Mouse (Mus musculus) left cerebral cortex, adult 2 months (tissue): ENCODE data around the gene Bbc3. TPM values are rescaled to one million over a fixed set of nuclear protein-coding genes. Genes with fewer than 3 reads are reported as not detected.
A peak's percentile ranks its signal among the peaks of the same experiment; 100 is the strongest.

Experiments used
- DNase-seq, 2 experiments: peaks; one replicate each; pipeline ENCODE4 v3.0.0; 2021 to 2022; ENCODE audit warnings: low spot score in 2 of 2, mixed read lengths in 1 of 2; ENCODE audit errors: extremely low spot score in 1 of 2
- H3K27ac ChIP-seq: fragments of 200-600 bp; 2 replicates; pipeline ENCODE4 v1.8.1; 2022
- H3K4me3 ChIP-seq: fragments of 200-600 bp; 2 replicates; pipeline ENCODE4 v1.8.1; 2022
- CTCF ChIP-seq: fragments of 200-600 bp; IDR thresholded peaks from 2 replicates; pipeline ENCODE4 v1.8.1; 2022; ENCODE audit warnings: antibody characterized with exemption, mild to moderate bottlenecking, moderate library complexity
- intact Hi-C: fragments of 180-260 bp; cut with DNase I; formaldehyde crosslinking; loops from one replicate; pipeline ENCODE4 v1.15.1; 2025
- total RNA-seq, 2 experiments: library from RNA; stranded (reverse); gene quantifications; 2 replicates each; pipeline ENCODE4 v1.2.3; 2021

Bbc3 gene
- total RNA-seq, 2 experiments from 2014 or later: 9.1 to 9.7 TPM

GRCm38 (mm10) chr7:16310521-16311452, 2.6 kb downstream of the Bbc3 start:
- intact Hi-C loops: no loop called here
- TF ChIP-seq CTCF: no peak
- DNase-seq: peak; percentile 50 to 54
- Histone ChIP-seq H3K27ac (peak overlapping the region; percentile 79), H3K4me3 (peak overlapping the region; percentile 93)

GRCm38 (mm10) chr7:16311453-16312004, 3.3 kb downstream of the Bbc3 start:
- intact Hi-C loops: no loop called here
- Histone ChIP-seq H3K4me3 (peak overlapping the region; percentile 69), H3K27ac (peak overlapping the region; percentile 100)
- DNase-seq: peak in 1 of 2 experiments; percentile 23
- TF ChIP-seq CTCF: no peak

- Histone ChIP-seq H3K4me3 (peak overlapping the region; percentile 69), H3K27ac (peak overlapping the region; percentile 100)
- intact Hi-C loops: no loop called here
- no peak for DNase-seq
- TF ChIP-seq CTCF: no peak
Measured at GRCm38 (mm10) chr7:16312011-16312671, 3.9 kb downstream of the Bbc3 start.

- intact Hi-C loops: no loop called here
- DNase-seq: peak in 1 of 2 experiments; percentile 32
Measured at GRCm38 (mm10) chr7:16312672-16313311, 4.6 kb downstream of the Bbc3 start.

GRCm38 (mm10) chr7:16313481-16314220, 5.5 kb downstream of the Bbc3 start:
- Histone ChIP-seq H3K27ac (peak overlapping the region; percentile 100), H3K4me3 (peak overlapping the region; percentile 69)
- intact Hi-C loops: loop anchor here (1.0 kb wide), 1 partner anchor 18 kb away; no protein-coding TSS in a partner anchor
- peak; percentile 42; the same call in 1 of the 2 replicates for TF ChIP-seq CTCF
- DNase-seq: peak; percentile 82 to 85

More at GRCm38 (mm10) chr7:16312672-16313311, 4.6 kb downstream of the Bbc3 start:
- H3K4me3 ChIP-seq: peak overlapping the region; percentile 69
- H3K27ac ChIP-seq: peak overlapping the region; percentile 100
- TF ChIP-seq CTCF: no peak

GRCm38 (mm10) chr7:16314221-16314775, 6.1 kb downstream of the Bbc3 start:
- Histone ChIP-seq H3K4me3 (peak overlapping the region; percentile 69), H3K27ac (peak overlapping the region; percentile 100)
- TF ChIP-seq CTCF: no peak
- DNase-seq: no peak
- intact Hi-C loops: loop anchor here (1.0 kb wide), 1 partner anchor 19 kb away; no protein-coding TSS in a partner anchor

- no peak for TF ChIP-seq CTCF
- no peak for DNase-seq
- intact Hi-C loops: no loop called here
- Histone ChIP-seq H3K4me3 (no peak overlapping the region), H3K27ac (no peak overlapping the region)
Measured at GRCm38 (mm10) chr7:16315222-16315759, 7.1 kb downstream of the Bbc3 start.

- intact Hi-C loops: no loop called here
- no peak for DNase-seq
- H3K27ac ChIP-seq: no peak overlapping the region
- no peak for TF ChIP-seq CTCF
- no peak overlapping the region for H3K4me3 ChIP-seq
Measured at GRCm38 (mm10) chr7:16317094-16317493, 8.9 kb downstream of the Bbc3 start.

GRCm38 (mm10) chr7:16319216-16319615, 11.0 kb downstream of the Bbc3 start:
- TF ChIP-seq CTCF: no peak
- Histone ChIP-seq H3K4me3 (no peak overlapping the region), H3K27ac (no peak overlapping the region)
- intact Hi-C loops: no loop called here
- DNase-seq: no peak

GRCm38 (mm10) chr7:16320479-16320878, 12.3 kb downstream of the Bbc3 start:
- Histone ChIP-seq H3K27ac (no peak overlapping the region), H3K4me3 (no peak overlapping the region)
- intact Hi-C loops: no loop called here
- DNase-seq: no peak
- TF ChIP-seq CTCF: no peak

- no peak for TF ChIP-seq CTCF
- H3K27ac ChIP-seq: no peak overlapping the region
- no peak for DNase-seq
- intact Hi-C loops: no loop called here
- H3K4me3 ChIP-seq: no peak overlapping the region
Measured at GRCm38 (mm10) chr7:16324661-16325060, 16.5 kb downstream of the Bbc3 start.
